ENCODE assay signal across 24 mouse cellular contexts in genomic region chr11:81802614-81803013, GRCm38 (mm10). TPM values are rescaled to one million over a fixed set of nuclear protein-coding genes. Genes with fewer than 3 reads are reported as not detected.
DNase-seq lines count a peak whose midpoint lies in the region; ATAC-seq lines count a peak whose summit lies in the region.
"Had no signal": no experiment of that assay in that cellular context is flagged by ENCODE, and none has a peak within 500 bp of the region (broad histone marks: within the 10 kb centered on the region; RNA-seq: fewer than 3 reads in every experiment).

No protein-coding gene starts in this region.

- no peak overlapping the region for H3K4me2 ChIP-seq in limb, embryonic 12.5 days
- H3K4me2 ChIP-seq in midbrain, embryonic 11.5 days: no peak overlapping the region
- H3K4me2 ChIP-seq: forebrain, embryonic 12.5 days; liver, embryonic 12.5 days; midbrain, embryonic 15.5 days; stomach, embryonic 15.5 days had no signal

- H3K9me3 ChIP-seq in limb, embryonic 12.5 days: no peaks in the 10 kb centered on the region
- H3K9me3 ChIP-seq in limb, embryonic 10.5 days (replicated peaks): no peaks in the 10 kb centered on the region
- no peaks in the 10 kb centered on the region for H3K9me3 ChIP-seq in midbrain, embryonic 11.5 days (ENCODE audit: control insufficient read depth, low read length)
- H3K9me3 ChIP-seq: forebrain, embryonic 12.5 days; heart, embryonic 10.5 days; hindbrain, embryonic 10.5 days; liver, embryonic 12.5 days; midbrain, embryonic 15.5 days; stomach, embryonic 15.5 days had no signal

- no peaks in the 10 kb centered on the region for H3K36me3 ChIP-seq in limb, embryonic 12.5 days
- H3K36me3 ChIP-seq in limb, embryonic 10.5 days: no peaks in the 10 kb centered on the region
- no peaks in the 10 kb centered on the region for H3K36me3 ChIP-seq in midbrain, embryonic 11.5 days (ENCODE audit: control insufficient read depth, insufficient read depth, low read length)
- H3K36me3 ChIP-seq: forebrain, embryonic 12.5 days; heart, embryonic 10.5 days; hindbrain, embryonic 10.5 days; liver, embryonic 12.5 days; midbrain, embryonic 15.5 days; stomach, embryonic 15.5 days had no signal

- peaks cover 17% of the 10 kb centered on the region for H3K4me1 ChIP-seq in limb, embryonic 12.5 days (replicated peaks)
- peaks cover 14% of the 10 kb centered on the region for H3K4me1 ChIP-seq in limb, embryonic 10.5 days
- no peaks in the 10 kb centered on the region for H3K4me1 ChIP-seq in midbrain, embryonic 11.5 days (ENCODE audit: control insufficient read depth, insufficient read depth, low read length)
- H3K4me1 ChIP-seq: heart, embryonic 10.5 days; hindbrain, embryonic 10.5 days; liver, embryonic 12.5 days; megakaryocyte, embryonic 14.5 days; midbrain, embryonic 15.5 days; stomach, embryonic 15.5 days had no signal

- ATAC-seq in frontal cortex, adult (ENCODE audit: low TSS enrichment): peak; percentile 67
- no peak for ATAC-seq in limb, embryonic 12.5 days (ENCODE audit: insufficient number of reproducible peaks, insufficient read depth, low FRiP score, low TSS enrichment, low read depth)
- no peak for ATAC-seq in midbrain, embryonic 11.5 days (ENCODE audit: low FRiP score)
- ATAC-seq: hindbrain, postnatal 0 days; liver, embryonic 12.5 days; midbrain, embryonic 15.5 days had no signal

- H3K27me3 ChIP-seq in limb, embryonic 12.5 days: peaks cover 16% of the 10 kb centered on the region
- H3K27me3 ChIP-seq in limb, embryonic 10.5 days (ENCODE audit: low read depth, poor library complexity, severe bottlenecking): 0 out of 2 replicates have a peak, but pooled peaks cover 1% of the 10 kb centered on the region
- H3K27me3 ChIP-seq in midbrain, embryonic 11.5 days (ENCODE audit: control insufficient read depth, insufficient read depth, low read length): no peaks in the 10 kb centered on the region
- H3K27me3 ChIP-seq: forebrain, embryonic 12.5 days; liver, embryonic 12.5 days; megakaryocyte, embryonic 14.5 days; midbrain, embryonic 15.5 days; stomach, embryonic 15.5 days had no signal

- H3K4me3 ChIP-seq in limb, embryonic 12.5 days (replicated peaks): no peak overlapping the region
- no peak overlapping the region for H3K4me3 ChIP-seq in limb, embryonic 10.5 days
- no peak overlapping the region for H3K4me3 ChIP-seq in midbrain, embryonic 11.5 days (ENCODE audit: low read depth, low read length)
- H3K4me3 ChIP-seq: forebrain, embryonic 12.5 days; heart, embryonic 10.5 days; hindbrain, embryonic 10.5 days; layer of hippocampus, adult 2 months; liver, embryonic 12.5 days; megakaryocyte, embryonic 14.5 days; midbrain, embryonic 15.5 days; myocyte; stomach, embryonic 15.5 days had no signal

- 12% methylated on average over 1 of the region's 1 CpGs for WGBS in limb, embryonic 12.5 days
- WGBS in limb, embryonic 10.5 days: 42% methylated on average over 1 of the region's 1 CpGs
- WGBS in midbrain, embryonic 11.5 days: 75% methylated on average over 1 of the region's 1 CpGs

- no peak for DNase-seq in frontal cortex, postnatal 10 days (ENCODE audit: low spot score in 2 of 2)
- DNase-seq in limb, embryonic 10.5 days (ENCODE audit: low spot score): no peak
- DNase-seq in cerebellum, adult 9-10 months: peak; percentile 47
- DNase-seq in telencephalon, adult 2 months (ENCODE audit: low read depth, low spot score): peak; percentile 68
- DNase-seq in midbrain, embryonic 11.5 days (ENCODE audit: low spot score, missing footprints): no peak
- DNase-seq: gastrocnemius, postnatal 36 days; kidney, adult 11 months; lung, adult 2 months; thymus, adult 2 months had no signal

- H3K9ac ChIP-seq in limb, embryonic 12.5 days (replicated peaks): no peak overlapping the region
- H3K9ac ChIP-seq in midbrain, embryonic 11.5 days (ENCODE audit: low read length): no peak overlapping the region
- H3K9ac ChIP-seq: forebrain, embryonic 12.5 days; liver, embryonic 12.5 days; midbrain, embryonic 15.5 days; stomach, embryonic 15.5 days had no signal

- H3K27ac ChIP-seq in limb, embryonic 12.5 days: peak overlapping the region; percentile 14; the same call in 1 of the 2 replicates
- no peak overlapping the region; the same call in 1 of the 2 replicates for H3K27ac ChIP-seq in limb, embryonic 10.5 days
- no peak overlapping the region for H3K27ac ChIP-seq in midbrain, embryonic 11.5 days (ENCODE audit: low read depth, low read length)
- H3K27ac ChIP-seq: forebrain, embryonic 12.5 days; heart, embryonic 10.5 days; hindbrain, embryonic 10.5 days; hindbrain, postnatal 0 days; kidney, postnatal 0 days; layer of hippocampus, adult 2 months; liver, embryonic 12.5 days; midbrain, embryonic 15.5 days; stomach, embryonic 15.5 days had no signal

RNA-seq across cellular contexts. Expression of gene 5530401A14Rik, which starts 57.9 kb away (rescaled TPM):
- not detected in 2 replicates for polyA plus RNA-seq in limb, embryonic 12.5 days (2016; fragmentation: Nextera tagmentation; extraction: Ambion mirVana)
- not detected in 2 replicates for polyA plus RNA-seq in limb, embryonic 10.5 days (2016; fragmentation: Nextera tagmentation; extraction: Ambion mirVana)
- 0.14 TPM in 2 replicates for polyA plus RNA-seq in midbrain, embryonic 11.5 days (2014; fragmentation: Nextera tagmentation; extraction: Ambion mirVana)
- polyA plus RNA-seq: heart, embryonic 10.5 days; heart, postnatal 0 days; kidney, postnatal 0 days; limb, embryonic 11.5 days; liver, embryonic 12.5 days; lung, adult 2 months; myocyte; stomach, embryonic 15.5 days; thymus, adult 2 months had no signal

Comparison
In these comparisons a context has a peak if more than half of its experiments do, and no peak if none do; other contexts are left out.
1. DNase-seq: peak in cerebellum, adult 9-10 months (single experiment) and telencephalon, adult 2 months (single experiment); none in frontal cortex, postnatal 10 days (0 of 2), limb, embryonic 10.5 days (single experiment) and midbrain, embryonic 11.5 days (single experiment).